Mouse (Mus musculus) spleen, adult 10 weeks (tissue): ENCODE data around the gene Matn1. TPM values are rescaled to one million over a fixed set of nuclear protein-coding genes. Genes with fewer than 3 reads are reported as not detected.

Experiments
- polyA plus RNA-seq: library from polyadenylated mRNA; stranded (reverse); fragments of 350-450 nt; fragmentation: Illumina TruSeq; extraction: RNeasy Lipid Tissue Mini Kit (QIAGEN cat#74804); gene quantifications from one replicate; pipeline ENCODE4 v1.2.3, GENCODE M21; 2015; ENCODE audit warnings: low replicate concordance; ENCODE audit not compliant: insufficient read depth

Gene Matn1
- polyA plus RNA-seq = 0.15 TPM

GRCm38 (mm10) chr4:130944112-130944511 lies at the start of gene Matn1:
Gene Matn1, plus strand, starts transcription at chr4:130944385.

DNA sequence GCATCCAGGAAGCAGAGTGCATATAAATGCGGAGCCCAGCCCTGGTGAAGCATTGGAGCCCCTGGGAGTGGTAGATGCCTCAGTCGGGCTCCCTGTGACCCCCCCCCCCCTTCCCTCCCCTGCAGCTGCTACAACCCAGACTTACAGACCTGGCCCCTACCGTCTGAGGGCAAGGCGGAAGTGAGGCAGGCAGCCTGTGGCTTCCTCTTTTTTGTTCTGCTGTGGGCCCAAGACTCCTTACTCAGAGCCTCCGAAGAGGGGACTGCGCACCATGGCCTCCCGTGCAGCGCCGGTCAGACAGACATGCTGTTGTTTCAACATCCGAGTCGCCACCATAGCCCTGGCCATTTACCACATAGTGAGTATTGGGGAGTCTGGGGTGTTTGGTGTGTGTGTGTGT lies 31.1 kb upstream of the Matn1 start, which contains the start of gene Laptm5:
Gene Laptm5 (plus strand): TSS at position 49 of the 400 bp plus-strand sequence.

Other genes starting within 250 kb of the Matn1 start
- gene Sdc3, start 151.8 kb upstream of the Matn1 start, polyA plus RNA-seq = 57.6 TPM
- gene Laptm5, start 31.3 kb upstream of the Matn1 start, polyA plus RNA-seq = 552 TPM